Mouse (Mus musculus) E14TG2a.4 (cell line): Measurements from ENCODE around the gene A430005L14Rik.

Experiments used
- CTCF ChIP-seq: conservative IDR thresholded peaks from 2 replicates; pipeline ENCODE4 v1.5.1; 2014; ENCODE audit warnings: low read length
- NANOG ChIP-seq: IDR thresholded peaks from 2 replicates; pipeline ENCODE4 v1.6.1; 2014; ENCODE audit warnings: borderline replicate concordance, low read length, mixed read lengths
- POU5F1 ChIP-seq: IDR thresholded peaks from 2 replicates; pipeline ENCODE4 v1.6.1; 2014; ENCODE audit warnings: low read length, borderline replicate concordance

GRCm38 (mm10) chr4:154010907-154011645 lies 54.0 kb downstream of the A430005L14Rik start:
- TF ChIP-seq CTCF (no peak), POU5F1 (no peak), NANOG (no peak)
